Mouse (Mus musculus) urinary bladder, adult 2 months (tissue): Measurements from ENCODE around the gene D930007J09Rik. TPM values are rescaled to one million over a fixed set of nuclear protein-coding genes. Genes with fewer than 3 reads are reported as not detected.

ENCODE experiments used
- DNase-seq: peaks from one replicate; pipeline ENCODE4 v3.0.0; 2022; ENCODE audit warnings: low spot score
- polyA plus RNA-seq: library from polyadenylated mRNA; depleted of rRNA; stranded (reverse); fragments of >200 nt; gene quantifications from 2 replicates; pipeline ENCODE4 v1.2.3, GENCODE M21; 2012; rRNA removed

Gene D930007J09Rik
- polyA plus RNA-seq: not detected in 2 replicates

DNA sequence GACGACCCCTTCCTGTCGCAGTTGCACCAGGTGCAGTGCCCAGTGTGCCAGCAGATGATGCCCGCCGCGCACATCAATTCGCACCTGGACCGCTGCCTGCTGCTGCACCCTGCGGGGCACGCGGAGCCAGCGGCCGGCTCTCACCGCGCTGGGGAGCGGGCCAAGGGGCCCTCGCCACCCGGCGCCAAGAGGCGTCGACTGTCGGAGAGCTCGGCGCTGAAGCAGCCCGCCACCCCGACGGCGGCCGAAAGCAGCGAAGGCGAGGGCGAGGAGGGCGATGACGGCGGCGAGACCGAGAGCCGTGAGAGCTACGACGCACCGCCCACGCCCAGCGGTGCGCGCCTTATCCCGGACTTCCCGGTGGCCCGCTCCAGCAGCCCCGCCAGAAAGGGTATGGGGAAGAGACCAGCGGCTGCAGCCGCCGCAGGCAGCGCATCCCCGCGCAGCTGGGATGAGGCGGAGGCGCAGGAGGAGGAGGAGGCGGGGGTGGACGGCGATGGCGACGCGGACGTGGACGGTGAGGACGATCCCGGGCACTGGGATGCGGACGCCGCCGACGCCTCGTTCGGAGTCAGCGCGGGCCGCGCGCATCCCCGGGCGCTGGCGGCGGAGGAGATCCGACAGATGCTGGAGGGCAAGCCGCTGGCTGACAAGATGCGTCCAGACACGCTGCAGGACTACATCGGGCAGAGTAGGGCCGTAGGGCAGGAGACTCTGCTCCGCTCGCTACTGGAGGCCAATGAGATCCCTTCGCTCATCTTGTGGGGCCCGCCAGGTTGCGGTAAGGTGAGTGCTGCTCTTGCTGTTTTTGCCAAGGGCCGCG, at the start of gene D930007J09Rik:
Gene D930007J09Rik, minus strand, starts transcription at position 591 of the 823 bp plus-strand sequence.
- DNase-seq: no peak

GRCm38 (mm10) chr13:32851967-32852366, 49.3 kb upstream of the D930007J09Rik start:
- DNase-seq: no peak

DNA sequence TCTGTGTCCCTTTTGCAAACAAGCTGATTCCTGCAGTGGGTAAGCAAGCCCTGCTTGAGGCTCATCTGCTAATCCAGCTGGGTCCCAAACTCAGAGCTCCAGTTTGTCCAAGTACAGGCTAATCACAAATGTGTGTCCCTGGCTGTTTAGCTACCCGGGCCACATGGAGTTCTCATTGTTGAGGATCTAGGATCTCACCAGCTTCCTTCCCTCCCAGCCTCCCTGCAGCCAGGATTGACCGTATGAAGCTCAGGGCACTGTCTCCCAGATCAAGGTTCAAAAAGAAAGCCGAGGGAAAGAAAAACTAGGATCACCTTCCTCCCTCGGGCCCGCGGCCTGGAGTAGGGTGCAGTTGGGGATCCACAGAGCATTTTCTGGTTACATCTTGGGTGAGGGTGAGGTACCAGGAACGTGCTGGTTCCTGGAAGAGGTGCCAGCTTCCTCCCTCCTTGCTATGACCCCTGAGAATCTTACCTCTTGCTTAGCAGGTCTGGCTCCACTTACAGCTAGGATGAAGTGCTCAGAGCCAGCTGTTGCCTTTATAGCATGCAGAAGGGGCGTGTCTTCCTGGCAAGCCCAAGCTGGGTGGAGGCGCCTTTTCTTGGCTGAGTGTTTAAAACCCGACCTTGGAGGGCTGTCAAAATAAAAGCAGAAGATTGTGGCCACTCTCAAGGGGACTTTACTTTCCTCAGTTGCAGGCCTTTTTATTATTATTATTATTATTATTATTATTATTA, 48.2 kb upstream of the D930007J09Rik start, which contains the start of gene Serpinb1a:
Gene Serpinb1a, minus strand, starts transcription at position 518 of the 737 bp plus-strand sequence.
- no peak for DNase-seq

GRCm38 (mm10) chr13:32850156-32850555, 47.5 kb upstream of the D930007J09Rik start:
- no peak for DNase-seq

DNA sequence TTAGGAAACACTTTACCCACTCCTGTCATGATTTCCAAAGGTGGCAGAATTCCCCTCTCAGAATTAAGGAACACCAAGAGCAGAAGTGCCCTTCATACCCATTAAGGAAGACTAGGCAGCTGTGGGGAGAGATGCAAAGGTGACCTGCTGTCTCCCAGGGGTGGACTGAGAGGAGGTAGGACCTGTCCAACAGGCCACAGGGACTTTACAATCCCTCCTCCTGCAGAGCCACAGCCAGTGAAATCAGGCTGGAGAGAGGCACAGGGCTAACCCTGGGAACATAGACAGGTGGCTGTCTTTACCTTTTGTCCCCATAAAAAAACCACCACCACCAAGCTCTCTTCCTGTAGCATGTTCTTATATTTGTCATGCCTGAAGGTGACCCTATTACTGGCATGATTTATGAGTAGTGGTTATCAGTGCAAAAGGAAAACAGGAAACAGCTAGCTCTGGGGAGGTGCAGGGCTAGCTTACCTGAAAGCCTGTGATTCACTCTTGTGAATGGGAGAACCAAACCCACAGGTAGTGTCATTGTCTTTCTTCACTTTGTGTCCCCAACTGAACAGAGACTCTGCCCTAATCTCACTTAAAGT, 47.0 kb upstream of the D930007J09Rik start:
- DNase-seq: no peak

DNA sequence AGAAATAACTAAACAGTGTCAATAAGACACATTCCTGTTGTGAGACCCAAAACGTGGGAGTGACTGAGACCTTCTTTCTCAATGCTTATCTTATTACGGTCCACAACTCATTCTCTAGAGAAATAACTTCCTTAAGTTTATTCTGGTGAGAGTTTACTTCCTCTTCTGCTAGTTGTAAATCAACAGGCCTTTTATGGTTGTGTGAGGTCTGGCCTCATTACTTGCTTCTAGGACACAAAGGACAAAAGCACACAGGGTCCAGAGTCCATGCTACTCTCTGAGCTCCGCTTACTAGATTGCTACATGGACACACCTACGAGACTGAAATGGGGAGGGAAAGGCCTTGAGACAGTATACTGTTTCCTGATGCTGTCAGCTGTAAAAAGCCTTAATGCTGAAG, 46.4 kb upstream of the D930007J09Rik start:
- DNase-seq: no peak

DNA sequence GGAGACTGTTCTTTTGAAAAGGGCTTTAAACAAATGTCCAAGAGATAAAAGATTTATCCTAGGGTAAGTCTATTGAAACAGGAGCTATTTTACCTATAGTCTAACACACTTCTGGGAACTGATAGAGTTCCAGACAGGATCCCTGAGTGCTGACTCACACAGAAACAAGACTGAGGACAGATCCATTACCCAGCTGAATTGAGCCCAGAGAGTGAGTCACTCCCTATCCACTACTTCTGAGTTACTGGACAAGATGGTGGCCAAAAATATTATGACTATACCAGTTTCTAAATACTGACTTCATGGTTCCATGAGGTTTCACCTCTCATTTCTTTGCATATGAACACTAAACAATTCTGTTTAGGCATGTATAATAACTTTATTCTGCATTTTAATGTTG, 43.6 kb upstream of the D930007J09Rik start:
- no peak for DNase-seq

- no peak for DNase-seq
Observed at GRCm38 (mm10) chr13:32841349-32841748, 38.7 kb upstream of the D930007J09Rik start.

DNA sequence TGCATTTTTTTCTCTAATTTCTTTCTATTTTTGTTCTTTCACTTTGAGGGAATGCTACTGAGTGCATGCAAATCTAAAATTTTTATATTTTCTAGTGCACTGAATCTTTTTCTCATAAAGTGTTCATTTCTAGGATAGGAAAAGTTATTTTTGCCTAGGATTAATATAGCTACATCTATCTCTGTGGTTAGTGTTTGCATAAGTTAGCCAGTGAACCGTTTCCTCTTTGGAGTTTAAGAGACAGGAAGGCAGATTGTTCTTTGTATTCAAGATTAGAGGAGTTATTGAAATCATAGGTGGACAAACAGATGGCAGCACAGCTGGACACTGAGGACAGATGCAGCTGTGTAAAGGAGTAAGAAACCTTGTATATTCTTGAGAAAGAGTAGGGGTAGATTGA, 36.7 kb upstream of the D930007J09Rik start:
- no peak for DNase-seq

DNA sequence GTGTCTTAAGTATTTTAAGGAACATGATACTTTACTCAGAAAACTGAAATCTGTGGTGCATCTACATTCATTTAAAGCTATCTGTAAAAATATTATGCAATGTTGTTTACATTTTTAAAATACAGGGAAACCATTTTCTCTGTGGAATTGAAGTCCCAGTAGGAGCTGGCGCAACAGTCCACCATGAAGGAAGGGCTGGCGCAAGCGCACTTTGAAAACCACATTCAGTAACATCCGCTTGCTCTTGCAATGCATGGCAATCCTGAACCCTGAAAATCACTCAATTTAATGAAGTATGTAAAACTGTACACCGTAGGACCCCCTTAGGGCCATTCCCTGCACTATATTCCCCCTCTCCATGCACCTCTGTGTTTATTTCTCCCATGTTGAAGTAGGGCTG, 31.9 kb upstream of the D930007J09Rik start:
- no peak for DNase-seq

DNA sequence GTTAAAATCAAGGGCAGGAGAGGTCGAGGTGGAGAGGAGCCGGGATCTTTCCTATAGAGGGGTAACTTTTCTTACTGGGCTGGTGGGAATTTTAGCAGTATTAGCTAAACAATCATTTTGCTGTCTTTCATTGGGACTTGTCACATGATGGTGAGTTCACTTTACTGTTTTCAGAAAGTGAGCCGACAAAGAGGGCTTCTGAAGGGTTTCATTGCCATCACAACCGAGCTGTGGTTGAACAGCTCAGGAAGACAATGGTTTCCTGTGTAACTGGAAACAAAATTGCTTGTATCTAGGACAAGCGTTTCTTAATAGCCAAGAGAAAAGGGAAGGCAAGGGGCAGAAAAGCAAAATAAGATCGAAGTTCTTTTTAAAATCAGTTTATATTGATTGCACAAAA, 30.6 kb upstream of the D930007J09Rik start:
- DNase-seq: no peak

DNA sequence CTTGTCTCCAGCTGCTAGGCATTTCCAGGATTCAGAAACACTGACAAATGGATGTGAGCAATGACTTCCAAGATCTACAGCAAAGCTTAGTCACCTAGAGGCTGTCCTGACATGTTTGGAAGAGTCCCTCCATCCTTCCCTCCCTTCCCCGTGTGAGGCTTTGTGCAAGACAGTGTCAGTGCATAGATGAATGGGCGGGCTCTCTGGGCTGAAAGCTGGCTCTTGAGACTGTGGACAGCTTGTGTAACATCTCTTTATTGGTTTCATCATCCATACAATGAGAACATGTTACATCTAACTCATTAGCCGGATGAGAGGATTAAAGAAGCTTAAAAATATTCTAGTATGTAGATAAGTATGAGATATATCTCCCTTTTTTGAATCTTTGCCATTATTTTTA, 30.1 kb upstream of the D930007J09Rik start:
- DNase-seq: no peak

GRCm38 (mm10) chr13:32831505-32832273, 29.0 kb upstream of the D930007J09Rik start:
- DNase-seq: no peak

DNA sequence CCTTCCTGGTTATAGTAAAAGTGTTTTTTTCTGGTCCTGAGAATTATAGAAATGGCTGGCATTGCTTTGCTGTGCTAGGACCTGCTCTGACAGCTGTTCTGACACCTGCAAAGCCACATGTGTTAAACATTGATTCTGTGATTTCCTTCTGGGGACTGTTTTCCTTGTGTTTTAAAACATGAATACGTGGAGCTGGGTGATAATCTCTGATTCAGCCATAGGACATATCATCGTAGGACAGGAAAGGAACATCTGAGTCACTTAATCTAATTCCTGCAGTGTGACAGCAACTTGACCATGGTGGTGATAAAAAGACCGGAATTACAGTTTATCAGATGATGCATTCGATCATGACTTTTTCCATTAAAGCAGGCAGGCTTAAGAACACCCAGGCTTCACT, 26.2 kb upstream of the D930007J09Rik start:
- DNase-seq: no peak

GRCm38 (mm10) chr13:32827951-32828350, 25.3 kb upstream of the D930007J09Rik start:
- no peak for DNase-seq

GRCm38 (mm10) chr13:32827111-32827822, 24.6 kb upstream of the D930007J09Rik start:
- no peak for DNase-seq

GRCm38 (mm10) chr13:32825546-32825945, 22.9 kb upstream of the D930007J09Rik start:
- DNase-seq: no peak

- no peak for DNase-seq
Observed at GRCm38 (mm10) chr13:32824377-32825330, 22.0 kb upstream of the D930007J09Rik start.

- DNase-seq: no peak
Observed at GRCm38 (mm10) chr13:32823126-32823525, 20.5 kb upstream of the D930007J09Rik start.

DNA sequence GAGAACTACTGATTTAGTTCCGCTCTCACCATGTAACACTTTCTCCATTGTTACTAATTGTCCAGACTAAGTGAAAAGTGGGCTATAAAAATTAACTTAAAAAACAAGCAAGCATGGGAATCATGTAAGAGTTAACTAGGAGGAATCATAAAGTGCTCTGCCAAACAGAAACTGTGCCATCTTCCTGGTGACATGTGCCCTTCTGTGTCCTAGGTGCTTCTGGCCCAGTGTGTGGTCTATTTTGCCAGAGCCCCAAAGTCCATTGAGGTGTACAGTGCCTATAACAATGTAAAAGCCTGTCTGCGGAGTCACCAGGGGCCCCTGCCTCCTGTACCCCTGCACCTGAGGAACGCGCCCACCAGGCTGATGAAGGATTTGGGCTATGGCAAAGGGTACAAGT, 19.0 kb upstream of the D930007J09Rik start:
- DNase-seq: no peak
